ENCODE assay signal across 10 mouse cellular contexts in genomic region chr1:155040939-155041371, GRCm38 (mm10). TPM values are rescaled to one million over a fixed set of nuclear protein-coding genes. Genes with fewer than 3 reads are reported as not detected.
DNase-seq lines count a peak whose midpoint lies in the region; ATAC-seq lines count a peak whose summit lies in the region.
"Had no signal": no experiment of that assay in that cellular context is flagged by ENCODE, and none has a peak within 500 bp of the region (broad histone marks: within the 10 kb centered on the region; RNA-seq: fewer than 3 reads in every experiment).

No protein-coding gene starts in this region.

- H3K4me3 ChIP-seq in heart, embryonic 11.5 days (ENCODE audit: low read depth, low read length): peak overlapping the region; percentile 19; the same call in 1 of the 2 replicates
- no peak overlapping the region for H3K4me3 ChIP-seq in lung, embryonic 15.5 days
- H3K4me3 ChIP-seq in liver, embryonic 15.5 days (replicated peaks): no peak overlapping the region
- no peak overlapping the region for H3K4me3 ChIP-seq in midbrain, embryonic 13.5 days (replicated peaks)
- H3K4me3 ChIP-seq: erythroblast, embryonic 14.5 days had no signal

- ATAC-seq in heart, embryonic 11.5 days (replicated peaks; ENCODE audit: insufficient number of reproducible peaks, low FRiP score, low TSS enrichment): no peak; the same call in 1 of the 2 replicates
- peak; percentile 58; the same call in 1 of the 2 replicates for ATAC-seq in lung, embryonic 15.5 days (ENCODE audit: borderline replicate concordance, extremely low read depth, low FRiP score, low TSS enrichment)
- no peak for ATAC-seq in liver, embryonic 15.5 days (ENCODE audit: insufficient read depth)
- ATAC-seq in midbrain, embryonic 13.5 days: no peak

- H3K27ac ChIP-seq in heart, embryonic 11.5 days (ENCODE audit: low read depth, low read length): peak overlapping the region; percentile 88
- H3K27ac ChIP-seq in lung, embryonic 15.5 days: peak overlapping the region; percentile 62
- H3K27ac ChIP-seq in liver, embryonic 15.5 days (replicated peaks): peak overlapping the region; percentile 31
- H3K27ac ChIP-seq in midbrain, embryonic 13.5 days: no peak overlapping the region

- peak overlapping the region; percentile 71 for H3K9ac ChIP-seq in heart, embryonic 11.5 days (ENCODE audit: low read depth, low read length)
- H3K9ac ChIP-seq in lung, embryonic 15.5 days: no peak overlapping the region
- no peak overlapping the region for H3K9ac ChIP-seq in liver, embryonic 15.5 days
- no peak overlapping the region for H3K9ac ChIP-seq in midbrain, embryonic 13.5 days (replicated peaks)

- no peaks in the 10 kb centered on the region for H3K9me3 ChIP-seq in heart, embryonic 11.5 days (replicated peaks; ENCODE audit: control insufficient read depth, low read length)
- no peaks in the 10 kb centered on the region for H3K9me3 ChIP-seq in lung, embryonic 15.5 days
- H3K9me3 ChIP-seq in liver, embryonic 15.5 days (replicated peaks): no peaks in the 10 kb centered on the region
- H3K9me3 ChIP-seq in midbrain, embryonic 13.5 days: no peaks in the 10 kb centered on the region

- H3K27me3 ChIP-seq in heart, embryonic 11.5 days (ENCODE audit: control insufficient read depth, insufficient read depth, low read length): no peaks in the 10 kb centered on the region
- no peaks in the 10 kb centered on the region for H3K27me3 ChIP-seq in lung, embryonic 15.5 days
- no peaks in the 10 kb centered on the region for H3K27me3 ChIP-seq in liver, embryonic 15.5 days
- H3K27me3 ChIP-seq in midbrain, embryonic 13.5 days: 0 out of 2 replicates have a peak, but pooled peaks cover 2% of the 10 kb centered on the region

- intact Hi-C loops in heart, postnatal 10 days (cut with DNase I): no loop called here

- no peaks in the 10 kb centered on the region for H3K36me3 ChIP-seq in heart, embryonic 11.5 days (ENCODE audit: control insufficient read depth, insufficient read depth, low read length)
- no peaks in the 10 kb centered on the region for H3K36me3 ChIP-seq in lung, embryonic 15.5 days
- no peaks in the 10 kb centered on the region for H3K36me3 ChIP-seq in liver, embryonic 15.5 days (replicated peaks)
- no peaks in the 10 kb centered on the region for H3K36me3 ChIP-seq in midbrain, embryonic 13.5 days

- peak overlapping the region; percentile 55 for H3K4me2 ChIP-seq in heart, embryonic 11.5 days
- H3K4me2 ChIP-seq in lung, embryonic 15.5 days: no peak overlapping the region
- H3K4me2 ChIP-seq in liver, embryonic 15.5 days: no peak overlapping the region
- no peak overlapping the region for H3K4me2 ChIP-seq in midbrain, embryonic 13.5 days (replicated peaks)

- no peak for DNase-seq in heart, postnatal 10 days
- no peak for DNase-seq in lung, postnatal 14 days
- peak; percentile 79 for DNase-seq in brain, adult 2 months (ENCODE audit: low read depth, low spot score)
- no peak for DNase-seq in yolk sac, embryonic 10.5 days (ENCODE audit: low spot score)
- DNase-seq: spleen, adult 18-20 months had no signal

- 46% methylated on average over 1 of the region's 1 CpGs for WGBS in heart, embryonic 11.5 days (ENCODE audit: insufficient replicate concordance)
- 30% methylated on average over 1 of the region's 1 CpGs for WGBS in lung, embryonic 15.5 days
- WGBS in liver, embryonic 15.5 days (ENCODE audit: insufficient replicate concordance): 75% methylated on average over 1 of the region's 1 CpGs
- WGBS in midbrain, embryonic 13.5 days: 75% methylated on average over 1 of the region's 1 CpGs

- peaks cover 32% of the 10 kb centered on the region for H3K4me1 ChIP-seq in heart, embryonic 11.5 days (ENCODE audit: control insufficient read depth, insufficient read depth, low read length)
- peaks cover 23% of the 10 kb centered on the region for H3K4me1 ChIP-seq in lung, embryonic 15.5 days
- peaks cover 51% of the 10 kb centered on the region for H3K4me1 ChIP-seq in liver, embryonic 15.5 days (replicated peaks)
- H3K4me1 ChIP-seq in midbrain, embryonic 13.5 days (replicated peaks): 0 out of 2 replicates have a peak, but pooled peaks cover 4% of the 10 kb centered on the region

RNA-seq across cellular contexts. Expression of gene Ier5, which starts 58.5 kb away (rescaled TPM):
- polyA plus RNA-seq in heart, embryonic 11.5 days (2014; fragmentation: Nextera tagmentation; extraction: Ambion mirVana): 7.3 and 7.7 TPM in 2 replicates
- total RNA-seq in heart, postnatal 10 days (2021): 10 to 100 TPM; 20.4 to 22.6 TPM
- 7.0 and 8.7 TPM in 2 replicates for polyA plus RNA-seq in lung, embryonic 15.5 days (2015; fragmentation: Nextera tagmentation; extraction: Ambion mirVana)
- 2.5 and 2.7 TPM in 2 replicates for polyA plus RNA-seq in liver, embryonic 15.5 days (2015; fragmentation: Nextera tagmentation; extraction: Ambion mirVana)
- 5.9 and 9.4 TPM in 2 replicates for polyA plus RNA-seq in midbrain, embryonic 13.5 days (2015; fragmentation: Nextera tagmentation; extraction: Ambion mirVana)
